Mouse (Mus musculus): ENCODE data around the gene H2-DMb1.

H2-DMb1 gene

GRCm38 (mm10) chr17:34123111-34123510 is 29.8 kb upstream of the H2-DMb1 start:
- DNase-seq (ENCODE audit: low spot score): no peak

GRCm38 (mm10) chr17:34123518-34123917 is 29.4 kb upstream of the H2-DMb1 start:
- DNase-seq (ENCODE audit: low spot score): no peak

GRCm38 (mm10) chr17:34124649-34125048 is 28.2 kb upstream of the H2-DMb1 start:
- no peak for DNase-seq (ENCODE audit: low spot score)

GRCm38 (mm10) chr17:34126826-34127420 is 25.9 kb upstream of the H2-DMb1 start:
- no peak for DNase-seq (ENCODE audit: low spot score)

- peak; percentile 58 for DNase-seq (ENCODE audit: low spot score)
These were observed 25.4 kb upstream of the H2-DMb1 start for GRCm38 (mm10) chr17:34127475-34127874.

- no peak for DNase-seq (ENCODE audit: low spot score)
These were observed 24.5 kb upstream of the H2-DMb1 start for GRCm38 (mm10) chr17:34128264-34128937.

GRCm38 (mm10) chr17:34128944-34129791 is 23.7 kb upstream of the H2-DMb1 start:
- no peak for DNase-seq (ENCODE audit: low spot score)

GRCm38 (mm10) chr17:34130073-34130947 is 22.6 kb upstream of the H2-DMb1 start:
- DNase-seq (ENCODE audit: low spot score): no peak

- DNase-seq (ENCODE audit: low spot score): no peak
These were observed 21.0 kb upstream of the H2-DMb1 start for GRCm38 (mm10) chr17:34131911-34132310.

GRCm38 (mm10) chr17:34133289-34133688 is 19.6 kb upstream of the H2-DMb1 start:
- DNase-seq (ENCODE audit: low spot score): no peak

GRCm38 (mm10) chr17:34134451-34134850 is 18.4 kb upstream of the H2-DMb1 start:
- no peak for DNase-seq (ENCODE audit: low spot score)

- DNase-seq (ENCODE audit: low spot score): peak; percentile 95
These were observed 17.3 kb upstream of the H2-DMb1 start for GRCm38 (mm10) chr17:34135297-34136224.

GRCm38 (mm10) chr17:34137601-34138000 is 15.3 kb upstream of the H2-DMb1 start:
- DNase-seq (ENCODE audit: low spot score): no peak

- no peak for DNase-seq (ENCODE audit: low spot score)
These were observed 14.2 kb upstream of the H2-DMb1 start for GRCm38 (mm10) chr17:34138655-34139054.

GRCm38 (mm10) chr17:34139416-34139815 is 13.5 kb upstream of the H2-DMb1 start:
- no peak for DNase-seq (ENCODE audit: low spot score)

- DNase-seq (ENCODE audit: low spot score): no peak
These were observed 12.6 kb upstream of the H2-DMb1 start for GRCm38 (mm10) chr17:34140240-34140639.

GRCm38 (mm10) chr17:34141448-34141847 is 11.4 kb upstream of the H2-DMb1 start:
- no peak for DNase-seq (ENCODE audit: low spot score)

- DNase-seq (ENCODE audit: low spot score): no peak
These were observed 10.3 kb upstream of the H2-DMb1 start for GRCm38 (mm10) chr17:34142456-34143010.

- DNase-seq (ENCODE audit: low spot score): peak; percentile 77
These were observed 9.8 kb upstream of the H2-DMb1 start, which contains the start of gene H2-DMb2 for GRCm38 (mm10) chr17:34143033-34143432. H2-DMb2 (plus strand) TSS chr17:34143307.

GRCm38 (mm10) chr17:34143461-34143860 is 9.4 kb upstream of the H2-DMb1 start:
- DNase-seq (ENCODE audit: low spot score): no peak
